Mouse (Mus musculus) kidney, embryonic 16.5 days (tissue): ENCODE data around the gene Wfdc17. TPM values are rescaled to one million over a fixed set of nuclear protein-coding genes. Genes with fewer than 3 reads are reported as not detected.

Source experiments
- ATAC-seq: fragments of 200-750 bp; cut with Nextera tagmentation; 2 replicates; pipeline ENCODE4 v1.8.0; 2017; ENCODE audit warnings: moderate TSS enrichment; ENCODE audit not compliant: low FRiP score, low TSS enrichment
- H3K27ac ChIP-seq: fragments of 300-500 bp; sonication (generic); 2 replicates; pipeline ENCODE4 v1.5.1; 2014; ENCODE audit warnings: low read length
- H3K27me3 ChIP-seq: fragments of 300-500 bp; sonication (generic); 2 replicates; pipeline ENCODE4 v1.6.1; 2014; ENCODE audit warnings: low read length, control low read depth, mixed read lengths; ENCODE audit not compliant: insufficient read depth
- H3K36me3 ChIP-seq: fragments of 300-500 bp; sonication (generic); 2 replicates; pipeline ENCODE4 v1.6.1; 2014; ENCODE audit warnings: low read length, control low read depth, mixed read lengths; ENCODE audit not compliant: insufficient read depth
- H3K4me1 ChIP-seq: fragments of 300-500 bp; sonication (generic); 2 replicates; pipeline ENCODE4 v1.6.1; 2014; ENCODE audit warnings: low read length, control low read depth, mixed read lengths; ENCODE audit not compliant: insufficient read depth
- H3K4me2 ChIP-seq: fragments of 300-500 bp; sonication (generic); replicated peaks from 2 replicates; pipeline ENCODE4 v1.6.1; 2014; ENCODE audit warnings: low read depth, low read length
- H3K4me3 ChIP-seq: fragments of 300-500 bp; sonication (generic); 2 replicates; pipeline ENCODE4 v1.5.1; 2014; ENCODE audit warnings: mild to moderate bottlenecking, low read length
- H3K9ac ChIP-seq: fragments of 300-500 bp; sonication (generic); replicated peaks from 2 replicates; pipeline ENCODE4 v1.6.1; 2014; ENCODE audit warnings: low read length
- H3K9me3 ChIP-seq: fragments of 300-500 bp; sonication (generic); 2 replicates; pipeline ENCODE4 v1.6.1; 2016; ENCODE audit warnings: low read length, control low read depth
- WGBS: fragments of 180-500 bp; shearing (Covaris S2); extraction: QIAGEN DNeasy Blood & Tissue Kit; methylation state at CpG from one replicate; pipeline ENCODE4 v1.1.7; 2014; 5-methylcytosine and 5-hydroxymethylcytosine counted together
- polyA plus RNA-seq: library from polyadenylated mRNA; unstranded; fragments of >200 nt; fragmentation: Nextera tagmentation; extraction: Ambion mirVana; gene quantifications from 2 replicates; pipeline ENCODE4 v1.2.1, GENCODE M21; 2015

The Wfdc17 gene
- 0.86 and 1.5 TPM in 2 replicates for polyA plus RNA-seq

DNA sequence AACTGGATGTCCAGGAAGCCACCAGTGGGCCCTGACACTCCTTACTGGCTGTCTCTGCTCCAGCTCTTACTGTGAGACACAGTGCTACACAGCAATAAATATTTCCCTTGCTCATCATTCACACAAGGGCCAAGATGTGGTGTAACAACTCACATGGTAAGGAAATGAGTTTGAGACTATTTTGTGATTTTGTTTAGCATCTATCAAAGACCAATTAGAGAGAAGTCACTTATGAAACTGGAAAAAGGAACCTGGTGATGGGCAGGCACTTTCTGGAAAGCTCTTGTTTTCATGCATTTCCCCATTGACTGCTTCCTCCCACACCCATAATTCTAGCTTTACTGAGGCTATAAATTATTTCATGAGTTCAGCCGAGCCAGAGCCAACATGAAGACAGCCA, at the start of gene Wfdc17:
Wfdc17 (plus strand) TSS at position 287 of the 400 bp plus-strand sequence.
- Histone ChIP-seq H3K36me3 (no peaks in the 10 kb centered on the region), H3K27me3 (no peaks in the 10 kb centered on the region), H3K4me3 (no peak within 1 kb of the TSS), H3K4me2 (no peak within 1 kb of the TSS), H3K4me1 (no peaks in the 10 kb centered on the region), H3K9ac (no peak within 1 kb of the TSS), H3K27ac (no peak within 1 kb of the TSS), H3K9me3 (no peaks in the 10 kb centered on the region)
- no peak for ATAC-seq
- 2% methylated on average over 1 of the region's 1 CpGs for WGBS

DNA sequence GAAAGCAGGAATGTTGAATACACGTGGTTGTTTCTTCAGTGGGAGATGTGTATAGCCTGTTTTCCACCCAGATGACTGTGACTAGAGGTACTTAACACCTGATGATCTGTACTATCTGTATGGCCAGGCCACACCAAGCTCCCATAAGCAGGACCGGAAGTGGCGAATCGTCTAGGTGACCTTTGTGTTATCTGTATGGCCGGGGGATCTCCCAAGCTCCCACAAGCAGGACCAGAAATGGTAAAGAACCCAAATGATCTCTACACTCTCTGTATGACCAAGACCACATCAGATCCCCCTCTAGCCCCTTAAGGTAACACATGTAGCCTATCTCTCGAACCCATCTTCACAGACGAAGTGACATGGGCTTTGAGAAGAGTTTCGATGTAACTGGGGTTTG, 49.2 kb upstream of the Wfdc17 start:
- 90% methylated on average over 8 of the region's 8 CpGs for WGBS
- Histone ChIP-seq H3K36me3 (no peaks in the 10 kb centered on the region), H3K4me1 (no peaks in the 10 kb centered on the region), H3K27ac (no peak overlapping the region), H3K27me3 (no peaks in the 10 kb centered on the region), H3K4me3 (no peak overlapping the region), H3K9me3 (no peaks in the 10 kb centered on the region), H3K4me2 (no peak overlapping the region), H3K9ac (no peak overlapping the region)
- no peak for ATAC-seq

DNA sequence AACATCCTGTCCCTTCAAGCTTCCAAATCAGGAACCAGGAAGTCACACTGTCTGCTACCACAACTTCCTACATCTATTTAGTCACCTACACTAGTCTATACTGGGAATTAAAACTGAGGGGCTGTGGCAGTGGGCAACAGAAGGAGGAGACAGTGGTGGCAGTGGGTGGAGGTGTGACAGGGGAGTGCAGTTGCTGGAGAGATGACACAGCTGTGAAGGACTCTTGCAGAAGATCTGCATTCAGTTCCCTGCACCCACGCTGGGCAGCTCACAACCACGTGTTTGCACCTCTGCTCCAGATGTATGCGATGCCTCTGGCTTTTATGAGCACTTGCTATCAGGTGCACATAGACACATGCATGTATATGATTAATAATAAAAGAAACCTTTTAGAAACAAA, 46.3 kb upstream of the Wfdc17 start:
- no peaks in the 10 kb centered on the region for H3K36me3 ChIP-seq
- no peak overlapping the region for H3K9ac ChIP-seq
- no peak overlapping the region for H3K27ac ChIP-seq
- H3K4me3 ChIP-seq: no peak overlapping the region
- 95% methylated on average over 3 of the region's 3 CpGs for WGBS
- H3K4me2 ChIP-seq: no peak overlapping the region
- H3K4me1 ChIP-seq: no peaks in the 10 kb centered on the region
- no peaks in the 10 kb centered on the region for H3K27me3 ChIP-seq
- no peak for ATAC-seq
- no peaks in the 10 kb centered on the region for H3K9me3 ChIP-seq

DNA sequence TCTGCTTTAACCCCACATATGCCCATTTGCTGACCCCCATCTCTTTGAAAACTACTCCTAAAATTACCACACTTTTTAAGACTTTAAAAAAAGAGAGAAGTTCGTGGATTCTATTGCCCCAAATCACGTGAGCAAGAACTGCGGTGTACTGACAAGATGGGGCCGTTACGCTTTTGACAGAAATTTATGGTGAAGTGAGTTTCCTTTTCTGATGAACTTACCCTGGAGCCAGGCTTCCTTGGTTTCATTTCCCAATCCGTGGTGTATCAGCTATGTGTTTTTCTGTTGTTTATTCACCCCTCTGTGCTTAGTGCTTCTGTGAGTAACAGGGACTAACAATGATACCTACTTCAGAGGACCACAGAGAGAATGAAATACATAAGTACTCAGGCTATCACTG, 45.0 kb upstream of the Wfdc17 start:
- no peaks in the 10 kb centered on the region for H3K27me3 ChIP-seq
- no peak overlapping the region for H3K27ac ChIP-seq
- no peak overlapping the region for H3K4me3 ChIP-seq
- no peak overlapping the region for H3K9ac ChIP-seq
- 57% methylated on average over 6 of the region's 6 CpGs for WGBS
- ATAC-seq: no peak
- H3K9me3 ChIP-seq: no peaks in the 10 kb centered on the region
- no peaks in the 10 kb centered on the region for H3K36me3 ChIP-seq
- H3K4me1 ChIP-seq: no peaks in the 10 kb centered on the region
- no peak overlapping the region for H3K4me2 ChIP-seq

DNA sequence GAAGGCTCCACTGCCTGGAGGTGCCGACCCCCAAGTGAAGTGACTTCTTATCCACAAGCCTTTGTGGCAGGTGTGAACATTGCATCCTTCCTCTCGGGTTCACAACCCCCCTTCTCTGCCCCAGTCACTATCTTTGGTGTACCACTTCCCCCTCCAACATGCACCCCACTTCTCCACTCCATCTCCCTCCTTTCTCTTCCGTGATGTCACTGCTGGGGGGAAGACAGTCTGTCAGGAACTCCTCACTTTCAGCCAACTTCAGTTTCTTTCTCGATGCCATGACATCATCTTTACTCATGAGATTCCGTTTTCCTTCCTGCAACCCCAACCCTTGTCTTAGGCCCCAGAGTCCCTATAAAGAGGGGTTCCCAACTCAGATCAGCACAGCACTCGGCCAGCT, 41.6 kb upstream of the Wfdc17 start, which contains the start of gene Ccl4:
Ccl4 (plus strand) TSS at position 381 of the 400 bp plus-strand sequence.
- H3K9ac ChIP-seq: no peak within 1 kb of the TSS
- no peaks in the 10 kb centered on the region for H3K27me3 ChIP-seq
- H3K4me3 ChIP-seq: no peak within 1 kb of the TSS
- no peaks in the 10 kb centered on the region for H3K4me1 ChIP-seq
- 76% methylated on average over 6 of the region's 6 CpGs for WGBS
- no peak within 1 kb of the TSS for H3K4me2 ChIP-seq
- no peaks in the 10 kb centered on the region for H3K9me3 ChIP-seq
- ATAC-seq: no peak
- H3K27ac ChIP-seq: no peak within 1 kb of the TSS
- no peaks in the 10 kb centered on the region for H3K36me3 ChIP-seq

DNA sequence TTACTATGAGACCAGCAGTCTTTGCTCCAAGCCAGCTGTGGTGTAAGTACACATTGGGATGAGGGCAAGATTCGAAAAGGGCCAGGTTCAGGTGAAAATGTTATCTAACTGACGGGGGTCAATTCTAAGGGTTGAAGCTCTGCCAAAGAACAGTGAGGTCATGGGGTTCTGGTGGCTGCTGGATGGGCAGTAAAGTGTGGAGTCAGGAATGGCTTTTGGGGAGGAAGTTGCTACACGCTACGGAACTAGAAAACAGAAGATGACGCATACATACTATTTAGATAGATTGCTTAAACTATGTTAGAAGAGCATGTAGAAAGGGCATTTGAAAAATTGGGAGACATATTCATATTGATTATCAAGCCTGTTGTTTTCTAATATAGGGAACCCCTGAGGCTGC, 40.3 kb upstream of the Wfdc17 start:
- no peak for ATAC-seq
- H3K27me3 ChIP-seq: no peaks in the 10 kb centered on the region
- 59% methylated on average over 5 of the region's 5 CpGs for WGBS
- no peak overlapping the region for H3K27ac ChIP-seq
- H3K36me3 ChIP-seq: no peaks in the 10 kb centered on the region
- no peaks in the 10 kb centered on the region for H3K9me3 ChIP-seq
- H3K9ac ChIP-seq: no peak overlapping the region
- no peak overlapping the region for H3K4me2 ChIP-seq
- no peaks in the 10 kb centered on the region for H3K4me1 ChIP-seq
- no peak overlapping the region for H3K4me3 ChIP-seq

DNA sequence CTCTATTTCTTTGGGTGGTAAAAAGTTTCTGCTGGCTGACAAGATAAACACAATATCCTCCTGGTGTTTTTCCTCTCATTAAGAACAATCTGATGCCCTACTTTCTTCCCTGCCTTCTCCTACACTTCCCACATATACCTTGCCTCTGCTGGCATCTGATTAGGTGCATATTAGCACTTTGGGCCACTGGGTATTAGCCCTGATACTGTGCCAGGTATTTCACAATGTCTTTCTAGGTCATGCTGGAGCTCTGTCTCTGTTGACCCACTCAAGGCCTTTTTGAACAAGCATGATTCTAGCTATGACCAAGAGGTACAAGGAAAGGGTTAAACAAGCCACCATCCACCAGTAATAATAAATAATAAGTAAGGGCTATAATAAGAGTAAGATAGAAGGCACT, 32.0 kb upstream of the Wfdc17 start:
- Histone ChIP-seq H3K4me3 (no peak overlapping the region), H3K27me3 (no peaks in the 10 kb centered on the region), H3K4me2 (no peak overlapping the region), H3K27ac (no peak overlapping the region), H3K4me1 (no peaks in the 10 kb centered on the region), H3K9me3 (no peaks in the 10 kb centered on the region), H3K9ac (no peak overlapping the region), H3K36me3 (no peaks in the 10 kb centered on the region)
- ATAC-seq: no peak

DNA sequence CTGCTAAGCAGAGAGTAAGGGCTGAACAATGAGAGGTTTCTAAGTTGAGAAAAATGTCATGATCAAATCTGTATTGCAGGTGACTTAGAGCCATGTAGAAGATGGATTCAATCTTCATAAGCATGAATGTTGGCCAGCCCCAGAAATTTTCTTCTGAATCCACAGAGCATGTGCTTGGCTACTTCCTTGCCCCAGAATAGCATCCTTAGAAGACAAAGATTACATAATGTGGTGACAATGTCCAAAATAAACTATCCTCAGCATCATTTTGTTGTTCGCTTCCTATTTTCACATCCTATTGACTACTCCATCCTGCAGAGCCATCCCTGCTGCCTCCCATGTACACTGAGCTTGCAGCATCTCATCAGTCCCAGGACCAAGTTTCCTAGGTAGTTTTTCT, 28.1 kb upstream of the Wfdc17 start:
- H3K4me2 ChIP-seq: no peak overlapping the region
- no peak for ATAC-seq
- H3K9ac ChIP-seq: no peak overlapping the region
- no peak overlapping the region for H3K27ac ChIP-seq
- 84% methylated on average over 1 of the region's 1 CpGs for WGBS
- no peaks in the 10 kb centered on the region for H3K27me3 ChIP-seq
- no peaks in the 10 kb centered on the region for H3K4me1 ChIP-seq
- no peaks in the 10 kb centered on the region for H3K36me3 ChIP-seq
- no peak overlapping the region for H3K4me3 ChIP-seq
- no peaks in the 10 kb centered on the region for H3K9me3 ChIP-seq

DNA sequence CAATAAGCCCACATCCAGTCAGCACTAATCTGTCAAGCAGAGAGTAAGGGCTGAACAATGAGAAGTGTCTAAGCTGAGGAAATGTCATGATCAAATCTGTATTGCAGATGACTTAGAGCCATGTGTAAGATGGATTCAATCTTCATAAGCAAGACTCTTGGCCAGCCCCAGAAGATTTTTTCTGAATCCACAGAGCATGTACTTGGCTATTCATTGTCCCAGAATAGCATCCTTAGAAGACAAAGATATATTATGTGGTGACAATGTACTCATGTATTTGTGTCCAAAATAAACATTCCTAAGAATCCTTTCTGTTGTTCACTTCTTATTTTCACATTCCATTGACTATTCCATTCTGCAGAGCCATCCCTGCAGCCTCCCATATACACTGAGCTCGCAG, 13.9 kb upstream of the Wfdc17 start:
- no peaks in the 10 kb centered on the region for H3K27me3 ChIP-seq
- no peaks in the 10 kb centered on the region for H3K4me1 ChIP-seq
- H3K9me3 ChIP-seq: no peaks in the 10 kb centered on the region
- H3K4me3 ChIP-seq: no peak overlapping the region
- H3K27ac ChIP-seq: no peak overlapping the region
- WGBS: 85% methylated on average over 1 of the region's 1 CpGs
- ATAC-seq: no peak
- H3K9ac ChIP-seq: no peak overlapping the region
- no peak overlapping the region for H3K4me2 ChIP-seq
- no peaks in the 10 kb centered on the region for H3K36me3 ChIP-seq

DNA sequence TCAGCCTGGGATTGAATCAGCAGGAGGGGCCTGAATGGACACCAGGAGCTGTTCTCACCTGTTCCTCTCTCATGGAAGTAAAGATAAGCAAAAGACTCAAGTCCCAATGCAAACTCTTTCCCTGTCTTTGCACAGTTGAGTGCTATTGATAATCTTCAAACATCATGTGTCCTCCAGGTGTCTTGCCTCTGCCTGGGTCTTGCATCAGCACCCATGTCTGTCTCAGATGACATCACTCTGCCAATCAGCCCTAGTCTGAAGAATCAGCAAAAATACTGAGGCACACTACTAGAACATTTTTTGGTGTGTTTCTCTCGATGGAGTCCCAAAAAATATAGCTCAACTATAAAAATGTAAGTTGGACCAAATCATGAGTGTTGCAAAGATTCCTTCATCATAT, 11.8 kb upstream of the Wfdc17 start:
- ATAC-seq: no peak
- H3K27ac ChIP-seq: no peak overlapping the region
- no peaks in the 10 kb centered on the region for H3K36me3 ChIP-seq
- H3K4me3 ChIP-seq: no peak overlapping the region
- no peak overlapping the region for H3K4me2 ChIP-seq
- H3K4me1 ChIP-seq: no peaks in the 10 kb centered on the region
- WGBS: 71% methylated on average over 1 of the region's 1 CpGs
- no peaks in the 10 kb centered on the region for H3K9me3 ChIP-seq
- no peaks in the 10 kb centered on the region for H3K27me3 ChIP-seq
- H3K9ac ChIP-seq: no peak overlapping the region

DNA sequence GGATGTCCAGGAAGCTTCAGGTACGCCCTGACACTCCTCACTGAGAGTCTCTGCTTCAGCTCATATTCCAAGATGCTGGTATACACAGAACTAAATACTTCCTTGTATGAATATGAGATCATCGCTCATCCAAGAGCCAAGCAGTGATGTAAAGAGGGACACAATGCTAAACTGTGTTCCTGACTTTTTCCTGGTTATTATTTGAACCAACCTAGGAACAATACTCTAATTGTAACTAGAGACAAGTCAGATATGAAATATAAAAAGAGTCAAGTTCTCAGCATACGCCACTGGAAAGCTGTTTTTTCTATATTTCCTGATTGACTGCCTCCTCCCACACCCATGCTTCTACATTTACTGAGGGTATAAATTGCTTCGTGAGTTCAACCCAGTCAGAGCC, 4.9 kb downstream of the Wfdc17 start, which contains the start of gene Wfdc18:
Wfdc18 (plus strand) TSS at position 301 of the 400 bp plus-strand sequence.
- H3K4me1 ChIP-seq: no peaks in the 10 kb centered on the region
- WGBS: 62% methylated on average over 4 of the region's 4 CpGs
- H3K9ac ChIP-seq: no peak within 1 kb of the TSS
- no peak within 1 kb of the TSS for H3K4me3 ChIP-seq
- H3K4me2 ChIP-seq: no peak within 1 kb of the TSS
- no peak for ATAC-seq
- no peaks in the 10 kb centered on the region for H3K9me3 ChIP-seq
- no peaks in the 10 kb centered on the region for H3K27me3 ChIP-seq
- no peak within 1 kb of the TSS for H3K27ac ChIP-seq
- no peaks in the 10 kb centered on the region for H3K36me3 ChIP-seq
